17 mouse cellular contexts compared by ENCODE assay signal in genomic region chr16:30190351-30190750, GRCm38 (mm10).
DNase-seq lines count a peak whose midpoint lies in the region; ATAC-seq lines count a peak whose summit lies in the region.
"Had no signal": no experiment of that assay in that cellular context is flagged by ENCODE, and none has a peak within 500 bp of the region (broad histone marks: within the 10 kb centered on the region; RNA-seq: fewer than 3 reads in every experiment).

No protein-coding gene starts in this region.

- 0 out of 2 replicates have a peak overlapping the region, but pooled peaks have one; percentile 11 for H3K9ac ChIP-seq in lung, embryonic 16.5 days (ENCODE audit: low read length)
- no peak overlapping the region for H3K9ac ChIP-seq in embryonic facial prominence, embryonic 13.5 days
- H3K9ac ChIP-seq: forebrain, embryonic 12.5 days; hindbrain, embryonic 12.5 days; liver, postnatal 0 days had no signal

- no peaks in the 10 kb centered on the region for H3K27me3 ChIP-seq in lung, embryonic 16.5 days (ENCODE audit: control insufficient read depth, insufficient read depth, low read depth, low read length)
- H3K27me3 ChIP-seq in embryonic facial prominence, embryonic 13.5 days: peaks cover 8% of the 10 kb centered on the region; the same call in 1 of the 2 replicates
- H3K27me3 ChIP-seq in limb, embryonic 10.5 days (ENCODE audit: low read depth, poor library complexity, severe bottlenecking): peaks cover 71% of the 10 kb centered on the region

- WGBS in lung, embryonic 16.5 days: 70% methylated on average over 11 of the region's 11 CpGs
- WGBS in embryonic facial prominence, embryonic 13.5 days: 33% methylated on average over 11 of the region's 11 CpGs
- WGBS in limb, embryonic 10.5 days: 26% methylated on average over 11 of the region's 11 CpGs

- ATAC-seq in lung, embryonic 16.5 days (ENCODE audit: low read depth): no peak
- ATAC-seq in embryonic facial prominence, embryonic 13.5 days (ENCODE audit: insufficient number of reproducible peaks, insufficient read depth, low FRiP score, low TSS enrichment, low read depth): no peak
- ATAC-seq: liver, postnatal 0 days had no signal

- H3K4me2 ChIP-seq in lung, embryonic 16.5 days (ENCODE audit: low read depth, low read length): no peak overlapping the region
- H3K4me2 ChIP-seq in embryonic facial prominence, embryonic 13.5 days: peak overlapping the region; percentile 16
- H3K4me2 ChIP-seq: forebrain, embryonic 12.5 days; heart, embryonic 11.5 days; hindbrain, embryonic 12.5 days; midbrain, embryonic 11.5 days had no signal

- no peak overlapping the region for H3K27ac ChIP-seq in lung, embryonic 16.5 days (ENCODE audit: low read length)
- peak overlapping the region; percentile 48; the same call in 1 of the 2 replicates for H3K27ac ChIP-seq in embryonic facial prominence, embryonic 13.5 days
- H3K27ac ChIP-seq in limb, embryonic 10.5 days: peak overlapping the region; percentile 73
- H3K27ac ChIP-seq: forebrain, embryonic 12.5 days; hindbrain, embryonic 12.5 days had no signal

- no peak overlapping the region for H3K4me3 ChIP-seq in lung, embryonic 16.5 days (ENCODE audit: low read length)
- H3K4me3 ChIP-seq in embryonic facial prominence, embryonic 13.5 days: no peak overlapping the region
- H3K4me3 ChIP-seq in limb, embryonic 10.5 days: no peak overlapping the region
- H3K4me3 ChIP-seq: forebrain, embryonic 12.5 days; hindbrain, embryonic 12.5 days had no signal

- H3K4me1 ChIP-seq in lung, embryonic 16.5 days (replicated peaks; ENCODE audit: control insufficient read depth, insufficient read depth, low read length): peaks cover 69% of the 10 kb centered on the region
- peaks cover 87% of the 10 kb centered on the region for H3K4me1 ChIP-seq in embryonic facial prominence, embryonic 13.5 days
- peaks cover 83% of the 10 kb centered on the region for H3K4me1 ChIP-seq in limb, embryonic 10.5 days

- no peak for DNase-seq in lung, postnatal 25 days (ENCODE audit: low spot score)
- no peak for DNase-seq in limb, embryonic 10.5 days (ENCODE audit: low spot score)
- peak; percentile 58 for DNase-seq in skeletal muscle tissue, adult 2 months (ENCODE audit: low read depth, low spot score)
- no peak for DNase-seq in urinary bladder, postnatal 10 days (ENCODE audit: low spot score)
- DNase-seq in urinary bladder, adult 18-20 months (ENCODE audit: low spot score in 2 of 2): no peak
- no peak for DNase-seq in frontal cortex, adult 2 months (ENCODE audit: extremely low spot score in 1 of 2, low spot score in 1 of 2)
- DNase-seq: cerebellum, postnatal 10 days; heart, postnatal 10 days; kidney, postnatal 36 days; liver, postnatal 0 days; right cerebral cortex, postnatal 4 days had no signal

- H3K36me3 ChIP-seq in lung, embryonic 16.5 days (ENCODE audit: control insufficient read depth, insufficient read depth, low read length): no peaks in the 10 kb centered on the region
- H3K36me3 ChIP-seq in embryonic facial prominence, embryonic 13.5 days: no peaks in the 10 kb centered on the region
- H3K36me3 ChIP-seq in limb, embryonic 10.5 days: no peaks in the 10 kb centered on the region
- H3K36me3 ChIP-seq: forebrain, embryonic 12.5 days; hindbrain, embryonic 12.5 days had no signal

- no peaks in the 10 kb centered on the region for H3K9me3 ChIP-seq in lung, embryonic 16.5 days (ENCODE audit: control insufficient read depth, low read length)
- no peaks in the 10 kb centered on the region for H3K9me3 ChIP-seq in embryonic facial prominence, embryonic 13.5 days
- no peaks in the 10 kb centered on the region for H3K9me3 ChIP-seq in limb, embryonic 10.5 days (replicated peaks)
- H3K9me3 ChIP-seq: forebrain, embryonic 12.5 days; hindbrain, embryonic 12.5 days had no signal
